Mouse (Mus musculus) brain, embryonic 14.5 days (tissue): Measurements from ENCODE around the gene Anks1b.

Experiments
- CTCF ChIP-seq: fragments of 200-500 bp; IDR thresholded peaks from 2 replicates; pipeline ENCODE4 v1.5.1; 2012; ENCODE audit warnings: inconsistent platforms, mild to moderate bottlenecking, moderate library complexity, borderline replicate concordance; ENCODE audit not compliant: insufficient read depth, insufficient read length; ENCODE audit errors: extremely low read depth
- POLR2A ChIP-seq: fragments of 200-500 bp; IDR thresholded peaks from 2 replicates; pipeline ENCODE4 v1.6.1; 2012; ENCODE audit warnings: mild to moderate bottlenecking, inconsistent platforms, borderline replicate concordance; ENCODE audit not compliant: poor library complexity, insufficient read depth, insufficient read length, severe bottlenecking; ENCODE audit errors: extremely low read depth

DNA sequence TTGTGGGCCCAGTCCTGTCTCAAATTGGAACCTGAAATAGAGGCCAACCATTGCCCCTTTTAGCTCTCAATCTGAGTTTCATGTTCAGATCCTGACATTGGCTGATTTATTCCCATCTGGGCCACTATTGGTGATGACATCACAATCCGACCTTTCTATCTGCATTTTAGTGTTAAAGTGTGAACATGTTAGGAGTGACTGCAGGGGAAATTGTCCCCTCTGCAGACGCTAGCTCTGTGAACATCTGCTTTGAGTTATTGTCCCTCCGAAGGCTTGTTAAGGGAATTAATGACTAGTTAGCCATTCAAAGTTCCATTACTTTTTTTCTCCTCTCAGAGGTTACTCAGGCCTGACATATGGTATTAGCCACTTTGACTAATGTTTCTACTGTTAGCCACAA is 810.5 kb downstream of the Anks1b start:
- TF ChIP-seq CTCF (no peak), POLR2A (no peak)
